Mouse (Mus musculus) brain, embryonic 18.5 days (tissue): Measurements from ENCODE around the gene Ptcd2.
"Not testable (repeated sequence)": the region's sequence is repeated elsewhere in the genome, so short reads cannot be mapped to it uniquely, and the experiment has no call there.

Source experiments
- DNase-seq: peaks from one replicate; pipeline ENCODE4 v3.0.0-alpha.2; 2012; ENCODE audit warnings: low read depth, low spot score

Ptcd2 gene

DNA sequence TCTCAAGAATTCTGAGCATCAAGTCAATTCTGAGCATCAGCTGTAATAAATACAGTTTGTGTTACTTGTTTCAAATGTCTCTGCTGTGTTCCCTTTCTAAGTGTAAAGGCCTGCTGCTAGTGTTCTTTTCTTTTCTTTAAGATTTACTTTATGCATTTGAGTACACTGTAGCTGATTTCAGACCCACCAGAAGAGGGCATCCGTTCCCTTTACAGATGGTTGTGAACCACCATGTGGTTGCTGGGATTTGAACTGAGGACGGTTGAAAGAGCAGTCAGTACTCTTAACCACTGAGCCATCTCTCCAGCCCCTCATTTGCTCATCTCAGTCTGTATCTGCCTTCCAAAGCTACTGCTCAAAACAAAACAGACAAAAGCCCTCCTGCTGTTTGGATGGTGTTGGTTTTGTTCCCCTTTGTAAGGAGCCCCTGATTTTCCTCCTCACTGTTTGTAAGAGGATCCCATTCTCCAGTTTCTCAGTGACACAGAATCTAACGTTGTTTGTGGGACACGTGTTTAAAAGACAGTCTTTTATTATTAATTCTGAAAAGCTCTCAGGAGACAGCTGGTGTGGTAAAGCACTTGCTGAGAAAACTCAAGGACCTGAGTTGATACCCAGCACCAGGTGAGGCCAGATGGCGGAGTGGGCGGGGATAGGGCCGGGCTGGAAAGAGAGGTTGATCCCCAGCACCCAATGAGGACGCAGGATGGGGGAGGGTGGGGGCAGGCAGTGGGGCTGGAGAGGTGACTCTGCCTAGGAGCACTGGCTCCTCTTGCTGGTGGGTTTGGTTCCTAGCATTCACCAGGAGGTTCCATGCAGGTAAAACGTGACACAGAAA lies 12.1 kb upstream of the Ptcd2 start:
- no peak for DNase-seq

DNA sequence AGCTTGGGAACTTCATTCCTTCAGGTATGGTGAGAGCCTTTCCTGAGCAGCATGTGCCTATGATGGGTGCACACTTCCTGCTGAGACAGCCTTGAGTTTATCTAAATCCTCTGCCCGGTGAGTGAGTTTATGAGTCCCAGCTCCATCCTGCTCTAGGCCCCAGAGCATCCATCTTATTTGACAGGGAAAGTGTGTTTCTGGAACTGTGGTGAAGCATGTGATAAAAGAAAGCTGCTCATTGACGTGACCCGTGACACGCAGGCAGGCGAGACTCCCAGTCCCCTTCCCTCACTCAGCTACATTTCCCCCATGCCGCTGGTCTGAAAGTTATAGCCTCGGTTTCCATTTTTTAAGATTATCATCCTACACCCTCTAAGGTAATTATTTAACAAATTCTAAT lies 11.4 kb upstream of the Ptcd2 start:
- no peak for DNase-seq

DNA sequence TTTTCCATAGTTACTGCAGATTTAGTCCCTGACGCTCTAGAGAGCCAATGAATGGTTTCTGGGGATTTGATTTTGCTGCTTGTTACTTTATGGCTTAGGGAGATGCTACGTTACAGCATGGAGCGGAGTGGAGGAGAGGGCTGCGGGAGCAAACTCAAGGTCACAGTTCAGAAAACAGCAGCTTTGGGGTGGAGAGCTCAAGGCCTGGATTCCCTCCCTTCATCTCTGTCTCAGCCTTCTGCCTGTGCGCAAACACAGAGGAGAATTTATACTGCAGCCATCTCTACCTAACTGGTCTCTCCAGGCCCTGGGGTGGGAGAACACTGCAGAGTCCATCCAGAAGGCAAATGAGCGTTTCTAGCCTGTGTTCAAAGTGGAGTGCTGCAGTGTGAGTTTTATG lies 10.6 kb upstream of the Ptcd2 start:
- no peak for DNase-seq

DNA sequence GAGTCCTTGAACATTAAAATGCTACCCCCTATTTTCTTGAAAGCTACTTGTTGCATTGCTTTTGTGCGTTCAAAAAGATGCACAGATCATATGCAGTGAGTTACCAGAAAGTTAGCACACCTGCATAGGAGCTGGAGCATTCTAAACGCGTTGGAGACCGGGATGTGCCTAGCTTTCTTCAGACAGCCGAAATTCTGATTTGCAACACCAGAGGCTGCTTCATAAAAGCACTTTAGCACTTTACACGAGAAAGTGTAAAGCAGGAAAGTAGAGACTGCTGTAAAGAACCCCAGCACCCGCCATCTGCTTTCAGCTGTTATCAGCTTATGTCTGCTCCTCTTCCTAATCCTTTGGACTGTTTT lies 9.0 kb upstream of the Ptcd2 start:
- no peak for DNase-seq

DNA sequence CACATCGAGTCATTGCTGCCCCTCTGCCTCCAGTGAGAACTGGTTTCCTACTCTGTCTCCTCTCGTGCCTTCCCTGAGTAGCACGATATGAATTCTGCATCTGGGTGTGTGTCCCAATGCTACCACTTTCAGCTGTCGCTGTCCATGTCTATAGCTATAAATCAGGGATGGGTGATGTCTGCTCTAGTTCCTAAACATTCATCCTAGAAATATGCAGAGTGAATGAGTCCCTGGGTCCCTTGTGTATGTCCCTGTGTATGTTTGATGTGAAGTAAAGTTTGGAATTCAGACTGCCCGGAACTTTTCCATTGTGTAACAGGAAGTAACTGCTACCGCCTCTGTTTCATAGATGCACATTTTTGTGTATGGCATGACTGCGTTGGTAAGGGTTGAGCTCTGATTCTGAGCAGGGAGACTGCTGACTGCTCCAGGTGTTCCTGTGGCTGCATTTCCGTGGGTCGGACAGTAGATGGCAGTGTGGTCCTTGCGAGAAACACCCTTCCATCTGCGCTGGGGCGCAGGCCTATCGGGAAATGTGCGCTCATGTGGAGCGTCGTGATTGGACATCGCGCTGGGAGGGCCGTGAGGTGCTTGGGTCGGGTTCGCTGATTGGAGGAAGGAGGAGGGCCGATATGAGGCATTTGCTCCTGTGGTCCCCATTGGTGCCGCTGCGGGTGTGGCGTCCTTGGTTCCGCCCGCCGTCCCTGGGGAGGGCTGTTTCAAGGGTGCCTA lies 8.4 kb upstream of the Ptcd2 start:
- peak; percentile 96 for DNase-seq

DNA sequence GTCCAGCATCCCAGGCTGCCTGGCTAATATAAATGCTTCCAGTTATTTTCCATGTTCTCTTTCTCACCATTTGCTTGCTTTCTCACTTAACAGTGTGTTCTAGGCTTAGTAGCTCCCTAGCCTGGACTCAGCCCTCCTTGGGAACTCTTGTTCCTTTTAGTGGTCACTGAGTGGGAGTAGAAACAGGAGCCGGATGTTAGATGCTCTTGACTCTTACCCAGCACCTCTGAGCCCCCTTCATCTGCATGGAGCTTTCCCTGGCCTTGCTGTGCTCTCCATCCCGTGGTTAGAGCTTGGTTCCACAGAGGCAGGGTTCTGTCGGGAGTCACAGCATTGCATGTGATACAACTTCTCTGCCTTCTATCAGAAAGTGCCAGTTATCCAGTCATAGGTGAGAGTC lies 7.1 kb upstream of the Ptcd2 start:
- DNase-seq = no peak

DNA sequence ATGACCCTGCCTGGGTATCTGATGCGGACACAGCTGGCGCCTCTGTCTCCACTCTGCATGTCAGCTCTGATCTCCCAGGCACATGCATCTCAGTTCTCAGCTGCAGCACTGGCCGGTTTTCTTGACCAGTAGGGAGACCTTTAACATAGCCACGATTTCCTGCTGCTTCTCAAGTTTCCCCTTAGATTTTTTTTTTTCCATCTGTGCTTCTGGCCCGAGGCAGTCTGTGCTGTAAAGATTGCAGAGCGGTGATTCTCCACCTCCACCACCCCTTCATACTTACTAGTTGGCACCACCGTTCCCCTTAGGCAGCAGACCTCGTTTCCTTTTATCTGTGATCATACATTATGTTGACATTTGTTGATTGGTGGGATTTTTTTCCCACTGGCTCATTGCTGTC lies 6.7 kb upstream of the Ptcd2 start:
- no peak for DNase-seq

DNA sequence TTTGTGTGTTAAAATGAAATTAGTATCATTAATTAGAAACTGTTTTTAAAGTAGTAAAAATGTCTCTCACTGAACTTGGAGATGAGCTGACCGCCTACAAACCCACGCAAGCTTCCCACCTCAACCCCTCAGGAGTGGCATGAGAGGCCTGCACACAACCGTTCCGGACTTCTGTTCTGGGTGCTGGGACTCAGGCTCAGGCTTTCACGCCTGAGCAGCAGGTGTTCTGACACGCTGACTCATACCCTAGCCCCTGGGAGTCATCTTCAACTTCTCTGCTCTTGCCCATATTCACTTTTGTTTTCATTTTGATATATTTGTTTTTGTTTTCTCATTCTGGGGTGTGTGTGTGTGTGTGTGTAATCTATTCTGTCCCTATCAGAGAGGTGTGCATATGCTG lies 5.5 kb upstream of the Ptcd2 start:
- DNase-seq = no peak

DNA sequence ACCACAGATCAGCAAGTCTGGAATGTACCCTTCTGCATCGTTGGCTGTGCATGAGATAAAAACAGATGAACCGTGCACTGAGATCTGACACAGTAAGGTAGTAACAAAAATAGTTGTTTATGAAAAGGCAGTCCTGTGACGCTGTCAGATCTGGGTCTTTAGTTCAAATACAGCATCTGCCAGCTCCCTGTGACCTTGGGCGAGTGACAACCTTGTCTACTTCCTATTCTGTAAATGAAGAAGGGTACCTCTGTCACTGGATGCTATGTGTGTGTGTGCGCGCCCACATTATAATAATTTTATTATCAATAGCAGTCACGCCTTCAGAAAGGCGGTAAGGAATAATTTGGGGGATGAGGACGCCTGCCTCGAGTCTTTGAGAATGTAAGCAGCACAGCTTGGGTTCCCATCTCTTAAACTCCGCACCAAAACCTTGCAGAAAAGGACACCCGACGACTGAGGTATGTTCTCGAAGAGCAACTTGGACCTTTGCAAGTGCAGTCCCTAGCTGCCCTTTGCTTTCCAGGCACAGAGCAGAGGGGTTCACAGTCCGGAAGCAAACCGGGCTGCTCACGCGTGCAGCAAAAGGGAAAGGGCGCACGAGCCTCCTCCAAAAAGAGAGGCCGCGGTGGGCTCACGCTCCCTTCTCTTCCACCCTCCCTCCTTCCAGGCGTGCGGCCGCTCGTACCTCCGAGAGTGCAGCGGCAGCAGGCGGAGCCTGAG lies 468 bp downstream of the Ptcd2 start:
- DNase-seq = peak; percentile 18

DNA sequence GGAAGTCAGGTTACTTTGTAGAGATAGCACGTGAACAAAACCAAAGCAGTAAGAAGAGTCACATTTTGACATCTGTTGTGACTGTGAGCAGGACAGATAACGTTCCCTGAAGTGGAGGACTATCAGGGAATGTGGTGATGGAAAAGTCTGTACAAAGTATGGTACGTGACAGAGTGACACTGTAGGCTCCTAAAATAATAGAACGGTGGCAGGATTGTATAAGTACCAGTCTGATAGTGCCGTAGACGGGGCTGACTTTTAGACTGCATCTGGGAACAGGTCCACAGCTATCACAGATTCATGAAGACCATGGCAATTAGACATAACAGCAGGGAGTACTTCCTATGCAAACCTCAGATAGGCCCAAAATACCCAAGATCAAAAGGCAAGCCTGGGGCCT lies 3.0 kb downstream of the Ptcd2 start:
- DNase-seq = no peak

DNA sequence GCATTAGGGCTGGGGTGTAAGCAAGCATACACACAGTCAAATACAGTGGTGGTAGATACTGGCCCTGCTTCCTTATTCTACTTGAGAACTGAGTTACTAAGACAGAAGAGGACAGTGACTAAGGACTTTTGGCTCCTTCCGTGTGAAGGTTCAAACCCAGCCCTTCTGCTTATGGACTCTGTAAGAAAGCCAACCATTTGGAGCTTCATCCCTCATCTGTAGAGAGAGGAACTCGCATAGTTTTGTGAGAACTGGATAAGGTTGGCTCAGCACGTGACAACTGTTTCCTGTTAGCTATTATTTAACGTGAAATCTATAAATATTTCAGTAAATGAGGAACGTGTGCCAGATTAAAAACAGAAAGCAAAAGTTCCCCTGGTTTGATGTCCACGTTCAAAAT lies 7.0 kb downstream of the Ptcd2 start:
- DNase-seq = no peak

DNA sequence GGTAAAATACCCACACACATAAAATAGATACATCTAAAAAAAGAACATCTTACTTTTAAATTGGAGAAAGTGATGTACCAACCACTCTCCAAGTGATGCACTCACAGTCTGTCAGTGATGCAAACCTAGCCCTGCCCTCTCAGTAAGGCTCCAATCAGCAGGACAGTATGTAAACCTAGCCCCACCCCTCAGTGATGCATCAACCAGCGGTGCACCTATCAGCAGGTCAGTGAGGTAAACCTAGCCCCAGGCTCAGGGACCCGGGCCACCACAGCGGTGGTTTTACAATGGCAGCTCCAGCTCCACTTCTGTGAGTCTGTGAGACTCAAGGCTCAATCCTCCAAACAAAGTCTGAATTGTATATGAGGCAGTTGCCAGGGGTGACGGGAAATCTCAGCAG lies 13.2 kb downstream of the Ptcd2 start:
- DNase-seq = no peak

DNA sequence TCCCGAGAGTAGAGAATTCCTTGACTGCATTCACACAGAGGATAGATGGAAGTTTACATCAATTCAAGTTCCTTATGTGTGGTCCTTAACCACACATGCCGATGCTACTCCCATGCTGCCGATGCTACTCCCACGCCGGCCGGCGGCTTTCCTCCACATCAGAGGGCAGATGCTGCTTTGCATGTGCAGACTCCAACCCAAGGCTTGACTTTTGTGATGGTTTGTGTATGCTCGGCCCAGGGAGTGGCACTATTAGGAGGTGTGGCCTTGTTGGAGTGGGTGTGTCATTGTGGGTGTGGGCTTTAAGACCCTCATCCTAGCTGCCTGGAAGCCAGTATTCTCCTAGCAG lies 20.2 kb downstream of the Ptcd2 start:
- DNase-seq = not testable (repeated sequence)

DNA sequence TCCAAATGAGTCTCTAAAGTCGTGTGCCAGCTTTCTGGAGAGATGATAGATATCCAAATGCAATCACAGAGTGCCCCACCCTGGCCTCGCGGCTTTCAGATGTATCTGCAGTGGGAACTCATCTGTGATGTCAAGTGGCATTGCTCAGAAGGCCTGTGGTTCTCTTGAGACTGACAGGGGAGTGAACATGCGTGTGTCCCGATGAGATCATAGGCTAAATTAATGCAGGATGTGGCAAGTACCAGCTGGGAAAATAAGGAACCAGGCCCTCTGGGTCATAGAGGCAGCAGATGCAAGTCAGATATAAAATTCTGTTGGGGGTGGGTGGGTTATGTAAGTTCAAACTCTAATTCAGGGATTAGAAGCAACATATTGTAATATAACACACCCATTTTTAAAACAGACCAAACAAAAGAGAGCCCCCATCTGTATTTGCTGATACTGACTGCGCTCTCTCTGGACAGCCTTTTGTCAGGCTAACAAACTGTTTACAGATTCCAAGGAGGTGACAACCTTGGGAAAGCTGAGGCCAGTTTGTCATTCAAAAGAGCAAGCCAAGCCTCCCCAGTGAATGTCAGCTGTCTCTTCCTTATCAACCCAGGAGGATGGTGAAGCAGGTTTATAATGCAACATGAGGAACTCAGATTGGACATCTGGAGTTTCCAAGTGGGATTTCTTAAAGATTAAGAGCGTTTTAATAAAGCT lies 20.7 kb downstream of the Ptcd2 start:
- DNase-seq = no peak

DNA sequence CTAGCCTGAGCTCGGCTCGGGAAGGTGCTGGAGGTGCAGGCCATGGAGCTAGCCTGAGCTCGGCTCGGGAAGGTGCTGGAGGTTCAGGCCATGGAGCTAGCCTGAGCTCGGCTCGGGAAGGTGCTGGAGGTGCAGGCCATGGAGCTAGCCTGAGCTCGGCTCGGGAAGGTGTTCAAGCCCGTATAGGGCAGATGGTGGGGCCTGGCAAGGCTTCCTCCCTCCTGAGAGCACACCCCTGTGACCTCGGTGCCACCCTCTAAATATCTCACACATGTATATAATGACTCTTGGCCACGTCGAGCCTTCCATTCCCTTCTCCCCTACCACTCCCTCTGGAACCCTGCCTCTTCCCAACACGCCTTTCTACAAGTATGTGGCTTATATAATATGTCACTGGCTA lies 21.6 kb downstream of the Ptcd2 start:
- not testable (repeated sequence) for DNase-seq

DNA sequence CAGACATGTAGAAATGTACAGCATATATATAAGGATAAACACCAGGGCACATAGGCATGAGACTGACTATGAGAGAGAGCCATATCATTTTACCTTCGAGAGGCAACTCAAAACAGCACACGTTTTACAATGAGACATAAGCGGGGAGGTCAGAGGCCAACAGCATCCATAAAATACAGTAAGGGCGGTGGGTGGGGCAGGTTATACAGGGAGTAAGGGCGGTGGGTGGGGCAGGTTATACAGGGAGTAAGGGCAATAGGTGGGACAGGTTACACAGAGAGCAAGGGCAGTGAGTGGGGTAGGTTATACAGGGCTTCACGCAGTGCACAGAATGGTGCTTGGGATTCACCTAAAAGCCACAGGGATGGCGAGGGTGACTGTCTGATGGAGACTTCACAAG lies 24.1 kb downstream of the Ptcd2 start:
- DNase-seq = no peak

DNA sequence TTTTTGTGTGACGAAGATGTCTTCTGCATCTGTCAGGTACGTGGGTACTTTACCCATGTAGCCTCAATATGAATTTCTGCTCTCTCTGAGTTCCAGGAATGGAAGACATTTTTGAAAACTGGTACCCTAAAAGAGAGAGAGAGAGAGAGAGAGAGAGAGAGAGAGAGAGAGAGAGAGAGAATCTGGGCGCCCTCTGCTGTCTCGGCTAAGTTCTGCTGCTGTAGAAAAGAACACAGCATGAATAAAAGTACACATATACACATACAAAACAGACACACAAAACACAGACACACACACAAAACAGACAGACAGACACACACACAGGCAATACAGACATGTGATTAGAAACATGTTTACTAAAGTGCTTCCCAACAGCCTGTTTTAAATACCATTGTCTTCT lies 27.4 kb downstream of the Ptcd2 start:
- peak; percentile 14 for DNase-seq

DNA sequence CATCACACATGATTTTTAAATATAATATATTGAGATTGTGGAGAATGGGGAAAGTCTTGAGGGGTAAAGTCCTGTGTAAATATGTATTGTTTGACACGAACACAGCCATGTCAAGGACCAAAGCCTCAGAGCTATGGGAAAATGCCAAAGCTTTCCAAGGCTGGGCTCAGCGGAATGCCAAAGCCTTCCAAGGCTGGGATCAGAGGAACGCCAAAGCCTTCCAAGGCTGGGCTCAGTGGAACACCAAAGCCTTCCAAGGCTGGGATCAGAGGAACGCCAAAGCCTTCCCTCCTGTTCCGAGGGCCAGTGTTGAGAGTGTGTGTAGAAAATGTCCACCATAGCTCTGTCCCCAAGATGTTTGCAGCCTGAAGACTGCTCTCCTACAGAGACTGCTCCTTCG lies 28.1 kb downstream of the Ptcd2 start:
- no peak for DNase-seq

DNA sequence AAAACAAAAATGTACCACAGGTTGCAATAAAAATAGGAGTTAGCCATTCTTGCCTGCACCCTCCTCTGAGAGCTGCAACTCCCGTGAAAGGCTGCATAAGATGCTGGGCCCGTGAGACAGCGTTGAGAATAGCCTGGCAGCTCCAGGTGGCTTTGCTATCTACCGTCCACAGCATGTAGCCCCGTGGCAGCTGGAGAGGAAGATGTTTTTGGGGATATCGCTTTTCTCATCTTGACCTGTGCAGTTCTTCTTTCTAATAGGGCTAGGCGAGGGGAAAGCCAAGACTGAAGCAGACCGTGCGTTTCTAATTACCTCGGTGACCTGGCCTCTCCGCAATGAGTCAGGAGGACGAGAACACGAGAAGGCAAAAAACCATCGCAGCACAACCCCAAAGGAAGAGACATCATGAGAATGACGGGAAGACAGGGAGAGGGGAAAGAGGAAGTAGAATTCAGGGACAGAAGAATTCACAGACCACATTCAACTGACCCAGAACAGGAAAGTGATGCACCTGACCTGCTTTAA lies 29.8 kb downstream of the Ptcd2 start:
- DNase-seq = no peak

DNA sequence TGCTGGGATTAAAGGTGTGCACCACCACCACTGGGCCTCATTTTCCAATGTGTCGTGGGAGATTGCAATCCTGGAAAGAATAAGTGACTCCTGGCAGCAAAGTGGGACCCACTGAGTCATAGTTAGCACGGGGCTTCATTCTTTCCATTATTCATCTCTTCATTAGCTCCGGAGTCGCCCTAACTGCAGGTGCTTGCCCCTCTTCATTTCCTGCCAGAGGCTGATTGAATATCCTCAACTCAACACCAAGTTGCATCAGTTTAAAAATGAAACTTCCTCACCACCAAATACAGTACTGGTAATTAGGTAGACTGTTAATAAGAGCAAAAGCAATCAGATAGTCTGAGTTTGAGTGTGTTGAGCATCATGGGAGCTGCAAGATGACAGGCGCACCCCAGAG lies 30.4 kb downstream of the Ptcd2 start:
- DNase-seq = no peak

DNA sequence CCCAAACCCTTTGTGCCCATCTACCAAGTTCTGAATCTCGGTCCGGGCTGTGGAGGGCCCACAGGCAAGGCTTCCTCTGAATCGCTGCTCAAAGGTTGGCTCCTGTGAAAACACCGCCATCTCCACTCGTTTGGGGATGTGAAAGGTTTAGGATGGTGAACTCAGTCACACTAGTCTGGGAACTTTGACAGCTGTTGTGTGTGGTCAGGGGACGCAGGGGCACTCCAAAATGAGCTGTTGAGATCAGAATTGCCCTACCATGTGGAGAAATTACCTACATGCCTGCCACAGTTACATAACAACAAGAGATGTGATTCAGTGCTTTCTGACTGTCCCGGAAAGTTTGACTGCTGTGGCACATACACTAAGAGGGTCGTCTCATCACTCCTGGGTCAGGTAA lies 36.1 kb downstream of the Ptcd2 start:
- no peak for DNase-seq

DNA sequence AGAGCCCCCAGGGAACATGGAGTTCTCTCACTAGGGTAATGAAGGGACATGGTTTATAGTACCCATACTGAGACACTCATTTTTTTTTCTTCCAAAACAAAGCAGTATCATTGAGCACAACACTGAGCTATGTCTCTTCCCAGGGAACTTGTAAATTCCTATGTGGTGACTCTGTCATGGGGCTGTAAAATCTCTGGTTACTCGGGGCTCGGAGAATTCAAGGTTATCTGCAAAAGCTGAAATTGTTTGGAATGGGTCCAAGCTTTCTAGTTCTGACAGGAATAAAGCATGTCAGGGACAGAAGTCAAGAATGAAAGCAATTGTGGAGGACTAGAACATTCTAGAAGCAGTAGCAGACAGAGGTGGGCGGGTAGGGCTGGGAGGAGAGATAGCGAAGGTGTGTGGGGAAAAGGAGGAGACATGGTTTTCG lies 36.6 kb downstream of the Ptcd2 start:
- no peak for DNase-seq
